Mouse (Mus musculus) CD8-positive naive resting alpha-beta T cell, adult 2 months (primary cell): Measurements from ENCODE around the gene Itgb5.

ENCODE experiments used
- DNase-seq, 2 experiments: peaks; one replicate each; pipeline ENCODE4 v3.0.0; 2022; ENCODE audit warnings: low read depth in 2 of 2, low spot score in 2 of 2

Itgb5 gene

DNA sequence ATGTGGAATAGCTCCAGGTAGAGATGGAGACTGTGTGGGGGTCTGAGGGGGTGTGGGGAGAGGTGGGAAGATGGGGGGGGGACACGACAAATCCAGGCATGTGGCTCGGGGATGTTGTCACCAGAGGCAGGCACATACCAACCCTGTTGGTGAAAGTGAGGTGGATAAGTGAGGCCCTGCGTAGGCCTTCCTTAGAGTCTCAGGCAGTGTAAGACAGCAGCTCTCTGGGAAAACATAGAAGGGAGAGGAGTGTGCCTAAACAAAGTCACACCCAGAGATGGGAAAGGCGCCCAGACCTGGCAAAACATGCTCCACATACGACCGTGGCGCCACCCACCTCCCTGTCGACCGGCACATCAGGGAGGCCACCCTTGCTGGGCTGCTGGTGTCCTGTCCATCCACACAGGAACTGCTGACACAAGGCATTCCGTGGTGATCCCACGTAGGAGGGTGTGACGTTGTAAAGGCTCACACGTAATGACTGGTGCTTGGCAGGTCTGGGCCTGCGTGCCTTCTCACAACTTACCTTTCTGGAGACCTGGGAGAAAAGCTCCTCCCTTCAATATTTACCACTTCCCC is 42.5 kb downstream of the Itgb5 start:
- no peak for DNase-seq

DNA sequence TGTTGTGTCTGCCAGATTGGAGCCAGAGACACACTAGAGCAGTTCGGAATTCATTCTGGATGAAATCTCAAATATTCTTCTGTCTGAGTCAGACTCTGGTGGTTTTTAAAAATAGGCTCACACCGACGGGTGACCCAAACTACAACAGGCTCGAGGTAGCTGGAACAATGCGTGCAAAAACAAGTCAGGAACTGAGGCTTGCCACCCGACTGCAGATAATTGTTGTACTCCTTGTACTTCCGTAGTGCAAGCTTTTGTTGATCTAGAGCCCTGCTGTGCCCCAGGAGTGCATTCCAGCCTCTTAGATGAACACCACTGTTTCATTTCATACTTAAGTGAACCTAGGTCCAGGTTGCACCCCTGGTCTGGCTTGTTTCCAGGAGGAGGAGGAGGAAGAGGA is 43.8 kb downstream of the Itgb5 start:
- no peak for DNase-seq

DNA sequence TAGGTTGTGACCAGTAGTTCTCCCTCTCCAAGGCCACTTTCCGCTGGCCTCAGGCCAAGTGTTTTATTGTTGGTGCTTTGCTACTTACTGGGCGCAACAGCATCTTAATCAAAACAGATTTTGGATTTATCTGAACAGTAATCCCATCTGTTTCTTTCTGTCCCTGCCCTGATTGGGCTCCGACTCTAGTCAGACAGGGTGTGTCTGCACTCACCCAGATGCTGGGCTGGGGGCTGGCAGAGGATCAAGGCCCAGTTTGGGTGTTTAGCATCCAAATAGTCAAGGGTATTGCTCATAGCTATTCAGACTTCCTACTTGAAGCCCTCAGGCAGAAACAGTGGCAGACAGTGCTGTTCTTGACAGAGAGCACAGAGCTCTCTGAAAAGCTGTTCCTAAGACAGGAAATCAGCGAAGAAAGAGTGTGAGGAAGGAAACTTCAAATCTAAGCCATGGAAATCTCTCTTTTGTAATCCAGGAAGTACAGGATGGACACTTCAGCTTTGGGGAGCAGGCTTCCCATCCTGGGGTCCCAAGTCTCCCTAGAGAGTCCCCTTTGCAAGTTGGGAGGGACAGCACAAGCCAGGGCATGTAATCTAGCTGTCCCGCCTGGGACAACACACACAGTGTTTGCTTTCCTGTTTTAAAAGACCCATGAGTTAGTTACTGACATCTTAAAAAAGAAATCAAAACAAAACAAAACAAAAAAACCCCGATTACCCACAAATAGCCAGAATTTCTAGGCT is 48.7 kb downstream of the Itgb5 start:
- no peak for DNase-seq

DNA sequence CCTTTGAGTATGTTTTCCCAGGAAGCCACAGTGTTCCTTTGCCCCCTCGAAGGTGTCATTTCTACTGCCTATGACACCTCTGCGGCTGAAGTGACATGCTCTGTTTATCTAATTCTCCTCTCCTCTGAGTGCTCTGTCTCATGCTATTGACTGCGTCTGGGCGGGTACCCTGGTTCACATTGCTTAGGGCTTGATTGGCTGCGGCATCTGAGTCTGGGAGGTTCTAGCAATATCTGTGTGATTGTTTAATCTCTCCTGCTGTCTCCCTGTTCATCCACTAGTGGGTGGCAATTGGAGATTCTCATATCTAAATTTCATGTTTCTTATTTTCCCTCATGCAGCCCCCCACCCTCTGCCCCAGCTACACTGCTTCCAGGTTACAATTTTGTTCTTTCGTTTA is 49.6 kb downstream of the Itgb5 start:
- DNase-seq: no peak

DNA sequence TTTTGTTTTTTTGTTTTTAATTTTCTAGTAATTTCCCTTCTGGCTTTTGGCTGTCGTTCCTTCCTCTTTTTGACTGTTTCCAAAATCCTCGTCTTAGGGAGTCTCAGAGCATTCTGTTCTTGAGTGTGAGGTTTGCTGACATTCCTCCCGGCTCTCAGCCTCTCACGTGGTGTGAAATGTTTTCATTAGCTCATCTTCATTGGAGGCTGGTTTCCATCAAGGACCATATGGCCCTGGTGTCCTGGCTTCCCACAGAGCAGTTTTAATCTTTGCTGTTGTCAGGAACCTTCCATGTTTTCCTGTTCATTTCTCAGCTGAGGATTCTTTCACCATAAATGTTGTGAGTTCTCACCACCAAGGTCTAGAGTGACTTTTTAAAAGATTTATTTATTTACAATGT is 50.1 kb downstream of the Itgb5 start:
- no peak for DNase-seq

DNA sequence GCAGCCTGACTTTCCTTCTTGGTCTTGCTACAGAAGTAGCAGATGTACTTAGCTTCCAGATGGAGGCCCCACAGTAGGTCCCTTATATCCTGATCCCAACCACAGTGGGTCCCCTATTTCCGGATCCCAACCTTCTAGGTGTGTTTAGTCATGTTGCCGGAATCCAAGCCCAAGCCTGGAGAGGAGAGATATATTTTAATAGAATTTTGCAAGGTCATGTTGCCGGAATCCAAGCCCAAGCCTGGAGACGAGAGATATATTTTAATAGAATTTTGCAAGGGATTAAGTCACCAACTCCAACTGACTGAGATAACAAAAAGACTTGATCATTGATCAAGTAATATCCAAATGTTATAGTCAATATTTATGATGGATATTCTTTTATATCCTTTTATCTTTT is 51.3 kb downstream of the Itgb5 start:
- no peak for DNase-seq

DNA sequence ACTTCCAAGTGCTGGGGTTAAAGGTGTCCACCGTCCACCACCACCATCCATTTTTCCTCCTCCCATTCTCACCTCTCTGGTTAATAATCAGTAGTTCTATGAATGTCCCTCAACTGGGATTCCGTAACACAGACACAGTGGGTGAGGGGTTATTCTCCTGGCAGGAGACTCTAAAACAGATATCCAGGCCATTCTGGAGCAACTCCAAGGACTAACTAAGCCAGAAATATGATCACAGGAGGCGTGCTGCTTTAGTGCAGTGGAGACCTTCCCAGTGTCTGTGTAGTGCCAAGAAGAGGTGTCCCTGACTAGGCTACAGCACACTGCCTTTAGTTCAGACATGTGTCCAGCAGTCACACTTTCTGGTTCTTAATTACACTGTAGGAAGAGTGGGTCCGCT is 53.1 kb downstream of the Itgb5 start:
- DNase-seq: no peak

DNA sequence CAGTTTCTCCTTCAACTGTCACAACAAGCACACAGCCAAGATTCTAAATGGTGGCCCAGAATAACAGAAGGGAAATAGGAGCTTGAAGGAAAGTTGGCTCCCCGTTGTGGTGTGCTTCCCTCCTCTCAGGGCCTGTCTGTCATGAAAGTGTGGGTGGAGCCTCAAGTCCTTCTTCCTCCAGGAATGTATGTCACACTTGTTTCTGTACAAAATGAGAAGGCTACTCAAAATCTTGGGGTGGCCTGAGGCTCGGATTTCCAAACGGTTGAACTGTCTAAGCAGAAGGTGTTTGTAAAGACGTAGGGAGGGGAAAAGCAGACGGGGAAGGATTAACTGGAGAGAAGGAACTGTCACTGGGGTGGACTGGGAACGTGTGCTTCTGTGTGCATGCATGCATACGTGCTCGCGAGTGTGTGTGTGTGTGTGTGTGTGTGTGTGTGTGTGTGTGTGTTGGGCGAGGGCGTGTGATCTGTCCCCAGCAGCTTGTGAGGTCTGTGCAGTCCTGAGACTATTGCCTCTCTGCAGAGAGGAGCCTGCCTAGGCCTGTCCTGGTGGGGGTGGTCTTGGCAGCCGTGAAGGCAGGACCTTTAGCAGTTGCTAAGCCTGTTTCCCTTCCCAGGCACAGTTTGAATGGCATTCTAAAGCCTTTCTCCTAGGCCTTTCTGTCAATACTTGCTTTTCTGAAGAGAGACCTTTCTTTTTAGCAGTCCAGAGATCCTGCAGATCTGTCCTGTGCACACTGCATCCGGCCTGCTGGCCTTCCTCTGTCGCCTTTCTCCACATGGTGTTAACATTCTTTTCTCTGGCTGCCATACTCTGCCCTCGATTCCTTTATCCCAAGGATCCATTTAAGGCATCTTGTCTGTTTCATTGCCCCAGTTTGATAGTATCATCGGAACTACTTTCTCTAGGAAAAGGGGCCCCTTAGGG is 53.8 kb downstream of the Itgb5 start:
- DNase-seq: no peak

DNA sequence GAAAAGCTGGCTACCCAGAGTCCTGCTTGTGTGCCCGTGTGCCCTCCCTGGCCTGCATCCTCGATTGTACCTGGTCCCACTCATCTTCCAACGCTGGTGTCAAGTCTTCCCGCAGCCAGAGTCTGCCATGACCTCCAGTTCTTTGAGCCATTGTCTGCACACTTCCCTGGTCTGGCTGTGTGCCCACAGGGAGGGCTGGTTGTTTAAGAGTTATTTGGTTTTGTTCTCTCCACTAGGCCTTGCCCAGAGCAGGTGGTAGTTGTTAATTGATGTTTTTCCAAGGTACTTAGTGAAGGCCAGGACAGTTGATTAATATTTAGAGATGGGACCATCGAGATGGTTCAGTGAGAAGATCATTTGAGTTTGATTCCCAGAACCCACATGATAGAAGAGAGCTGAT is 54.7 kb downstream of the Itgb5 start:
- DNase-seq: no peak

DNA sequence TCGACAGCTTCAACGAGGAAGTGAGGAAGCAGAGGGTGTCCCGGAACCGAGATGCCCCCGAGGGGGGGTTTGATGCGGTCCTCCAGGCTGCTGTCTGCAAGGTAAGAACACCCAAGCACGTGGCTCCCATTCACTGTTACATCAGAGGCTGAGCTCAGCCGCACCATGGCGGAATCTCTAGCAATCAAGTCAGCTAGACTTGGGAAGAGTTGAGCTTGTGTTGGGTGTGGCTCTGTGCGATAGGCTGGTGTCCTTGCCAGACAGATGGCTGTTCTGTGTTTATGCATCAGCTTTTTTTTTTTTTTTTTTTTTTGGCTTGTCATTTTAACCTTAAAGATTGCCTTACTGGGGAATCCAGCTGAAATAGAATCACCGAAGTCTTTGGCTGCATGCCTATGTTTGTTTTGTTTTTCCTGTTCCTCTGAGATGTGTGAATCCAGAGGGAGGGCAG is 55.6 kb downstream of the Itgb5 start:
- peak; percentile 1 to 2 for DNase-seq

DNA sequence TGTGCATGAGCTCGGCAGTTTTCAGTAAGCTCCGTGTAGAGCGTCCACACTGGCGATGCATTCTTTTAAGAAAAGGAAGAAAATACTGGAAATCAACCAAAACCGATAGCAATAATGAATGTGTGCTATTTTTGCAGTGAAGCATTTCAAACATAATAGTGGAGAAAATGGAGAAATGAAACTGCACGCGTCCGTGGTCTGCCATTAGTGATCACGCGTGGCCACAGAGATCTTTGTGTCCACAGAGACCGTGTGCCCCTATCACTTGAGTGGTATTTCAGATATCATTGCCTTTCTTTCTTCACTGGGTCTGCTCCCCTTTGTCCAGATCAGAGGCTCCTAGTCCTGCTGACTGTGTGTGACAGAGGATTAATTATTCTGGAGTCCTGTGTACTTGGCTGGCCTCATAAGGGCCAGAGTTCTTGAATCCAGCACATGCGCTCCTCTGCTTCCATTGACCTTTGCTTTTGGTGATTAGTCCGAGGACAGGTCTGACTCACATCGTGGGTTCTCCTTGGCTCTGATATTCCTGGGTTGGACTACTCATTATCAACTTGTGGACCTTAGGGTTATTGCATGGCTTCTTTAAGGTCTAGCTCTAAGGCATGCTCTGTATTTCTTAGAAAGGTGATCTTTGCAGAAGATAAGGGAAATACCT is 56.3 kb downstream of the Itgb5 start:
- DNase-seq: no peak

DNA sequence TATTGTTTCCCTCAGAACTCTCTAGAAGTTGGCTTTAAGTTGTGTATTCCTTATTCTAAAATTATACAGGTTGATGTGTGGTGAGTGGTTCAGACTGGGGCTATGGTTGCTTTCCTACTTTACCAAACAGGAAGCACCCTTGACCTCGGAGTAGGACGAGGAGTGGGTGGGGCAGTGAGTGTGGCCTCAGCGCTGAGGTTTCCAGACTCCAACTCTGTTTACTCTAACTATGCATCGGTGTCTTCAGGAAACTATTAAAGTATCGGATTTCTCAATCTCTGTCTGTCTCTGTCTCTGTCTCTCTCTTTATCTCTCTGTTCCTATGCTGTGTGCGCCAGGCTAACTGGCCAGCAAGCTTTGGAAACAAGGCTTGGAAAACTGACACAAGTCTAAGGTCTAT is 57.2 kb downstream of the Itgb5 start:
- no peak for DNase-seq

DNA sequence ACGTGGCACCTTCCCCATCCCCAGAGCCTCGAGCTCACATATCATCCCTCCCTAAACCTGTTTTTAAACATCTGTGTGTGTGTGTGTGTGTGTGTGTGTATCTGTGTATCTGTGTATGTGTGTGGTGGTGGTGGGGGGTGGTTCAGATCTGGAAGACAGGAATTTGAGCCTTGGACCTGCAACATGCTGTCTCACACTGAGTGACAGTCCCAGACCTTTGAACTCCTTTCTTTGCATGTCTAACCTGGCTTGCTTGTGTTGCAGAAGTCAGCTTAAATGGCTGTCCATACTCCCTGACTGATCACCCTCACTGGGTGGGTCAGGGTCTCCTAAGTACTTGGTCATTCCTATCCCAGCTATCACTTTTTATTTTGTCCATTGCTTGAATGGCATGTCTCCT is 58.5 kb downstream of the Itgb5 start:
- no peak for DNase-seq

DNA sequence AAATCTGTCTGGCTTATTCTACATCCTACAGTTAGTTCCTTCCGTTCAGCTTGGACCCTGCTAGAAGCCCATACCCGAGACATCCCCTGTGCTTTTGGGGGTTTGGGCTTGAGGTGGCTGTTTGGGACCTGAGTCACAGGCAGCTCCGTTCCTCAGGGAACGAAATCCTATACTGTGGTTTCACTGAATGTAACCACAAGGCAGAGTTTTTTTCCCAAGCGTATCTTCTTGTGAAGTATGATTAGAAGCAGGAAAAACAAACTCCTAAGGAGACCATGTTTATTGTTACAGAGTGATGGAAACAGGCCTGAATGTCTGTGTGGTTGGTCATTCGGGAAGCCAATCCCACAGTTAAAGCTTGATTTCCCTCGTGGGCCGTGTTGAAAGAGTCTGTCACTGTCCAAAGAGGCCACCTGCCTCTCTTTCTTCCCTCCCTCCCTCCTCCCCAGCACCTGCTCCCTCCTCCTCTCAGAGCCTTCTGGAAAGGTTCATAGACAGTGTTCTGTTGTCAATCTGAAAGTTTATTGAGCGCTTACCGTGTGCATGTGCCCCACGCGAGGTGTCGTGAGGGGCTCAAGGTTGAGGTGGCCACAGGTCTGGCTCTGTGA is 59.6 kb downstream of the Itgb5 start:
- no peak for DNase-seq

DNA sequence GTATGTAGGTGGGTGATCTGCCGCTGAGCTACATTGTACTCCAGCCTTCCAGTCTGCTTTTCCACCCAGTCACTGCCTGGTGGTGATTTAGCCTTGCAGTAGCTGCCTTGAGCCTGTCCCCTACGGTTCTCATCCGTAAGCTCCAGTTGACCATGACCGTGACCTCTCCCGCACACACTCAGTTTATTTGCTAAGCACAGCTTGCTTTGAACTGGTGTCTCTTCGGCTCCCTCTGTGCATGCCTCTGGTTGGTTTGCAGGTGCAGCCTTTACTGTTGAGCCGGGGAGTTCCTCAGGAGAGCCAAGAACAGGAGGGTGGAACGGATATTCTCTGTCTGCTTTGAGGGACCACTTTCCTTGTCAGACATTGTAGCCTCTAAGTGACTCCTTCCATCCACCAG is 61.6 kb downstream of the Itgb5 start:
- no peak for DNase-seq

DNA sequence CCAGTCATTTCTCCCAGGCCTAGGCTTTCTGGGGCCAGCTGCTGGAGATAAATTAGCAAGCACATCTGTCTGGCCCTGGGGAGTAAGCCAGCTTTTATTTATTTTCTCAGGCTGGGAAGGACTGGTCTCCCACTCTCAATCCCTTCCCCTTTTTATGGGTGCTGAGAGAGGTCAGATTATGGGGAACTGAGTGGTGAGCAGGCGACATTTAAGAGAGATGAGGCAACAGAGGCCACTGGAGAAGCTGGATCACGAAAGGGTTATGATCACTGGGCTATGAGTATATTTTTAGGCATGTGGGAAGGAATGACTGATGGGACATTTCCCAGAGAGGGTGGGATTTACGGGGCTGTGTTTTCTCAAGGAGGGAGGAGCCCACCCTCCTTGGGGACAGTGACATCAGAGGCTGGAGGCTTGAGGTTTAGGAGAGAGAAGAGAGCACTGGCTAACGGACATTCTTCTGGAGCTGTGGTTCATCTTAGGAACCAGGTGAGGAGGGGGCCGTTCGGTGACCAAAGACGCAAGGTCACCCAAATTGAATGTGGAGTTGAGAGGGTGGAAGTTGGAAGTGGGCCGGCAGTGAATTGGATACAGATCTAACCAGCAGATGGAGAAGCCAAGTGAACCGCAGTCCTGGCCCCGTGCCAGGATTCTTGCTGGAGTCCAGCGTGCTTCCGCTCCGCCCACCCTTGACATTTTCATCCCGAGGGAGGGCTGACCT is 62.3 kb downstream of the Itgb5 start:
- no peak for DNase-seq

DNA sequence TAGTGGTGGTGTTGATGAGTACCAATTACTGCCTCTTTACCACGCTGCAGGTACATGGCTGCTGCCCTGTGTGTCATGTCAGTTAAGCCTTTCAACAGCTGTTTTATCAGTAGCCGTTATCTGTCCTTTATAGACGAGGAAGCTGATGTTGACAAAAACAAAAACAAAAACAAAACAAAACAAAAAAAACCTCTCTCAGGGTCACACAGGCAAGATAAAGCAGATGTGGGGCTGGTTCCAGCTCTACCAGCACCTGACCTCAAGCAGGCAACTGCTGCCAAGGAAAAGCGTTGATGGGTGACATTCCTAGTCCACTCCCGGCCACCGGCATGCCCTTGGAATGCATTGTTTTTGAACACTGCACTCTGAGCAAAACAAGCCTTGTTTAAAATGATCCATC is 63.1 kb downstream of the Itgb5 start:
- DNase-seq: no peak

DNA sequence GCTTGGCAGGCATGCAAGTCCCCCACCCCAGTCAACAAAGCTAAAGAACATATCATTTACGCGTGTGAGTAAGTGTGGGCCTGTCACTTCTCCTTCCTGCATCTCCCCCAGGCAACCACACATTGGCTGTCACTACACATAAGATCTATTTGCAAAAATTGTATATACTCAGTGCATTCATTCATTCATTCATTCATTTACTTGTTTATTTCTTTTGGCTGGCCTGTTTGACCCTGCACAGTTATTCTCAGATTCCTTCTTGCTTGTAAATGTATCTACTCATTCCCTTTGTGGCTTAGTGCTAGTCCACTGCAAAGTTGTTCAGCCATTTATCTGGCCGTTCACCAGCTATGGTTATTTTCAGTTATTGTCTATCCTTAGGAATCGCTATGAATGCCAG is 64.3 kb downstream of the Itgb5 start:
- DNase-seq: no peak

DNA sequence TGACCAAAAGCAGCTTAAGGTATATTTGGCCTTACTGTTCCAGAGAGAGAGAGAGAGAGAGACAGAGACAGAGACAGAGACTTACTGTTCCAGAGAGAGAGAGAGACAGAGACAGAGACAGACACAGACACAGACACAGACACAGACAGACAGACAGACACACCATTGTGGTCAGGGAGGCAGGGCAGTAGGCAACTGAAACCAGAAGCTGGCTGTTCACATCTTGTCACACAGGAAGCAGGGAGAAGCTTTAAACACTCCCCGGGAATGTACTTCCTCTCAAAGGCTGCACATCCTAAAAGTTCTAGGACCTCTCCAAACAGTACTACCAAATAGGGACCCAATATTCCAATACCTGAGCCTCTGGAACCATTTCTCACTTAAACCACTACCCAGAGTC is 65.0 kb downstream of the Itgb5 start:
- DNase-seq: no peak

DNA sequence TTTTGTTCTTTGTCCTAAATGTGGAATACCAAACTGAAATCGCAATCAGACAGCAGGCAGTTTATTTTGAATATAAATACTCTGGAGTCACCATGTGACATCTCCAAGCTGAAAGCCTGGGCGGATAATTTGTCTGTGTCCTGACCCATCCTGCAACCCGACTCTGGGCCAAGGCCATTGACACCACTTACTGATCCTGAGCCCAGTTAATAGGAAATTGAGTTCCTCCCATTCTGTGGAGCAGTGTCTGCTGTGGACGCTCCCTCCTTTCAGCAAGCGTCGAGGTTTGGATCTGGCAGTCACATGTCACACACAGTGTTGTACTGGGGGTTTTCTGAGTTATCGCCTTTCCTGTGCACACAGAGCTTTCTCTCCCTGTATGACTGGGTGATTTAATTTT is 66.2 kb downstream of the Itgb5 start:
- no peak for DNase-seq

DNA sequence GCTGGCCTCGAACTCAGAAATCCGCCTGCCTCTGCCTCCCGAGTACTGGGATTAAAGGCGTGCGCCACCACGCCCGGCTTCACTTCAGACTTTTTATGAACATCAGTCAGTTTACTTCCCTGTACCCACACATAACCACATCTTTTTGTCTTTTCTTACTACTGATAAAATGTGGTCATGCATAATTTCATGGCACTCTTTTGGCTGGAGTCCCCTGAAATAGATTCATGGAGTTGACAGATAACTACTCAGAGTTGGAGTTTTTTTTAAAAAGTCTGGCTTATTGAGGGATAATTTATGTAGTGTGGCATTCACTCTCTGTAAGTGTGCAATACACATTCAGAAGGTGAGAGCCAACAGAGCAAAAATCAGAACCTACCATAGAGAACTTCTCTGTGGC is 67.3 kb downstream of the Itgb5 start:
- DNase-seq: no peak
